Mouse (Mus musculus): ENCODE measurements around the gene Wbp2. TPM values are rescaled to one million over a fixed set of nuclear protein-coding genes. Genes with fewer than 3 reads are reported as not detected.

Wbp2 gene
- 177 and 178 TPM in 2 replicates for total RNA-seq (2023)

DNA sequence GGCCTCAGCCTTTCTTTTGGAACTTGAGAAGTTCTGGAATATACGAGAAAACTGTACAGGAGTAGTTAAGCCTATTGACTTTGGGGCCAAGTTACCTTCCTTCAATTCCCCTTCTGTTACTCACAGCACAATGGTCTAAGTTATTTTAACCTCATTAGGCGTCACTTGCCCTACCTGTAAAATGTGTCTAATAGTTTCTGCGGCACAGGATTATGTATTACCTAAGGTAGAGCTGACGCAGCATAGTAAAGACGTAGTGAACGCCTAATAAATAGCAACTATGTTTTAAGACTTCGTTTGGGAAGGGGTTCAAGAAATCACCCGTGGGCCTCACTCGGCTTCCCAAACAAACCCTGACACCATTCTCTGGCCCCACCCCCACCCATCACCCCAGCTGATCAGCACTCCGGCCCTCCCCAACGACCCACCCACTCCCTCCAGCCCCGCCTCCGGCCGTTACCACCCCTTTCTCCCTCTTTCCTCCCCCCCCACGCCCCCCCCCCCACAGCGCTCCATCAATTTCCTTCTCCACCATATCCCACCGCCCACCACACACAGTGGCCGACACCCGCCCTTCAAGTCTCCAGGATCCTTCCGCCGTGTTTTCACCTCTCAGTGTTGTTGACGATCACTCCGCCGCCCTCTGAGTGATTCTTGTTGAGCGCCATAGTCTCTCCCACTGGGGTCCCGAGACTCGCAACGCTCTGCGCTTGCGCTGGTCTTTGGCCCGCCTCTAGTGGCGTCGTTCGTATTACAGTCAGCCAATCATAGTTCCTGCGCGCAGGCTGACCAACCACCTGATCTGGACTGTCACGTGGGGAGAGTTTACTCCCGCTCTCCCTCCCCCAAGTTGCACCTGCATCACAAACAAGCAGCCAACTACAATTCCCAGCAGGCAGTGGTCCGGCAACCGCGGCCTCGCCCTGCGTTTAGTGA is at the start of gene Wbp2:
Gene Wbp2 (minus strand): TSS at position 738 of the 936 bp plus-strand sequence.

DNA sequence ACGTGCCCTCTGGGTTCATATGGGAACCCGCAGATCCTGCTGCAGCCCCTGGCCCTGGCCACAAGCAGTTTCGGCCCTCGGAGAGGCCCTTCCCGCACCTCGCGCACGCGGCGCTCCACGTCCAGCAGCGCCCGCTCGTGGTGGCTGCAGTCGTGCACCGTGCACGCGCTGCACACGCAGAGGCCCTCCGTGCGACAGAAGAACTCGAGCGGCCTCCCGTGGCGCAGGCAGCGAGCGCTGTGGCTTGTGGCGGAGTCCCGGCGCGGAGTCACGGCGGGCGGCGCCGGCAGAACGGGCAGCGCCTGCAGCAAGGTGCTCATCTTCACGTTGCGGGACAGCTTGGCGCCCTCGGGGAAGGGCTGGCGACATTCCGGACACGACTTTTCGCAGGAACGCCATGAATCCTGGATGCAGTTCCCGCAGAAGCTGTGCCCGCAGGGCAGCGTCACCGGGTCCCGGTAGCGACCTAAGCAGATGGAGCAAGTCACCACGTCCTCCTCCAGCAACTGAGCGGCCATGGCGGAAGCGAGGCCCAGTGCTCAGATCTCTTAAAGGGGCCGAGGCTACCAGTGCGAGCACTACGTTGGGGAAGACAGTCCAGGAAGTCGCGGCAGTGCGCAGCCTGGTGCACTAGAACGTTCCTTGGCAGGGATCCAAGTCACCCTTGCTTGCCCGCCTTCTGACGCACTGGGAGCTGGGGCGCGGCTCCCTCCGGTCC is 43.9 kb upstream of the Wbp2 start, which contains the start of gene Trim65:
Gene Trim65 (minus strand): TSS at position 641 of the 718 bp plus-strand sequence.

DNA sequence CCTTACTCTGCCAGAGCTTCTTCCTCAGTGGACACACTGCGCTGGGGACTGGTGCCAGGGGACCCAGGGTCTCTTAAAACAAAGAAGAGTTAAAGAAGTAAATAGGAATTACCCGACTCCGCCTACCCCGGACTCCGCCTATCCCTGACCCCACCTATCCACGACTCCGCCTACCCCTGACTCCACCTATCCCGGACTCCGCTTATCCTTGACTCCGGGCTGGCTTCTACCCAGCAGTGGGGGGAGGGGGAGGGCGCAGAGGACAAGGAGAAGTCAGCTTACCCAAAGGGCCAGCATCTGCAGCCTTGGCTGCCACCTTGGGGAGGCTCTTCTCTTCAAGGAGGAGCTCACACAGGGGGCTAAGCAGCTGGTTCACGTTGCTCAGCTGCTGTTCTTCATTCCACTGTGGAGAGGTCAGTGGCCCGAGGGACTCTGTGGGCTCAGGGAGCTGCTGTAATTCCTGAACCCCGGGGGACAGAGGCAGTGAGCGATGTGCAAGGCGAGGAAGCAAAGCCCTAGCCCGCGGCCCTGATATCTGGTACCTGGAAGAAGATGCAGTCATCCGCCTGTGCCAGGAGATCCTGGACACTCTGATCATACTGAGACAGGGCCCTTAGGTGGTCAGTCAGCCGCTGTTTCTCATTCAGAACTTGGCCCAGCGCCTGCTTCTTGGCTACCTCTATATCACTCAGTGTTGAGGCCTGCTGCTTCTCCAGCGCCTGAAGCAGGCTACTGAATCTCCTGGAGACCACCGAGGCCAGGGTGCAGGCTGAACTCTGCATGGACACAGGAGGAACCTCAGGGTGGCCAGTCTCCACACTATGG is 40.6 kb upstream of the Wbp2 start, which contains the start of gene Trim47:
Gene Trim47 (minus strand): TSS at position 55 of the 825 bp plus-strand sequence.

DNA sequence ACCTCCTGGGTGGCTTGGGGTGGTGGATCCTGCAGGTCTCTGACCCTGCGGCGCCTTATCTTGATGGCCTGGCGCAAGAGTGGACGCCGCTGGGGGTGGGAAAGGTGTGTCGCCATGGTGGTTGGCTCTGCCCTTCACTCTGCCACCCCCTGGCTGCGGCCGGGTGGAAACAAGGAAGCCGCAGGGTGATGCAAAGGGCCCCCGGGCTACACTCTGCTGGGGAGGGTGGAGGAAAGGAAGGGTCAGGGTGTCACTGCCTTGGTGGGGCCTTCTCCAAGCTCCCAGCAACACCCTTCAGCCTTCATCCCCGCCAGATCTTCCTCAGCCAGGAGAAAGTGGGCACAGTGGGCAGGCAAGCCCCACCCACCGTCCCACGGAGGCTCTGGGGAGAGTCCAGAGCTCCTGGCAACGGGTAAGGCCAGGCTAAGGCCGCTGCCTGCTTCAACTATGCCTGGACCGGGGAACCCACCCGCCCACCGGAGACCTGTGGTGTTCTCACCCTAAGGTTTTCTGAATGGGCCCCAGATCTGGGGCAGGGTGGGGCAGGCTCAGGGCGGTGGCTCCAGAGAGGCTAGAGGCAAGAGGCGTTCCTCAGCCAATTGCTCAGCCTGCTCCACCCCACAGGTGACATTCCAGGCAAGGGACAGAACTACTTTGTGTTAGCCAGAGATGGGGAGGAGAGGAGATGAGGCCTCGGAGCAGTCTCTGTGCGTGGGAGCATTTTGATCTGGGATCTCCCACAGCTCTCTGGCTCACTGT is 9.2 kb downstream of the Wbp2 start, which contains the start of gene Unc13d:
Gene Unc13d (minus strand): TSS at position 516 of the 759 bp plus-strand sequence.

DNA sequence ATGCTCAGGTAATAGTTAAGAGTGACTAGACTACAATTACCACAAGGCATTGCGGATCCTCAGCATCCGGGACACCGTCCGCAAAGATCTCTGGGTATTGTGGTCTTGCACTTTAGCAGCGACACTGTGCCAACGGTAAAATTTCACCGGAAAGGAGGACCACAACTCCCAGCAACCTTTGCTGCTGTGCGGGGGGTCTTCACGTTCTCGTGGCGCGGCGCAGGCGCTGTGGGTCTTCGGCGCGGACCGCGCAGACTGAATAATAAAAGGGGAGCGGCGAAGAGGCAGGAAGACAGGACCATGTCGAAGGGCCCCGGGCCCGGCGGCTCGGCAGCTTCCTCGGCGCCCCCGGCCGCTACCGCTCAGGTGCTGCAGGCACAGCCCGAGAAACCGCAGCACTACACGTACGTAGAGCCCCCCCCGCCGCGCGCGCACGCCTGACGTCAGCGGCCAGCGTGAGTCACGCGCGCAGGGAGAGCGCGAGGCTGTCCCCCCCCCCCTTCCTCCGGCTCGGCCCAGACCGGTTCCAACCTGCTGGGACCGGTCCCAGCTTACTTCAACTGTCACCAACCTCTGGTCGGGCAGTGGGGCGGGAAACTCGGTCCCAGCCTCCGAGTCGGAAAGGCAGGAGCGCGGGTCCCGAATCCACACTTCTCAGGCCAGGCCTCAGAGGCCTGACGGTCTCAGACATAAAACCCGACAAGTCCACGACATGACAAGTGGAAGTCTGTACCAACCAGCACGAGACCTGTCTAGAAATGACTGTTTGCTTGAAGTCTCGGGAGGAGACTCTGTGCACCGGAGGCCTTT is 56.5 kb downstream of the Wbp2 start, which contains the start of gene Unk:
Gene Unk (plus strand): TSS at position 235 of the 810 bp plus-strand sequence.

Other genes starting within 250 kb of the Wbp2 start
- gene Myo15b, start 228.6 kb downstream of the Wbp2 start, total RNA-seq (2023) = 0.93 and 2.3 TPM in 2 replicates
- gene Smim5, start 187.0 kb downstream of the Wbp2 start, total RNA-seq (2023) = 52.4 and 59.6 TPM in 2 replicates
- gene Smim6, start 175.0 kb downstream of the Wbp2 start, total RNA-seq (2023) = 4.6 and 6.4 TPM in 2 replicates
- gene Sap30bp, start 153.7 kb downstream of the Wbp2 start, total RNA-seq (2023) = 34.7 and 50.0 TPM in 2 replicates
- 22.0 and 28.2 TPM in 2 replicates for gene Recql5, start 153.5 kb downstream of the Wbp2 start, total RNA-seq (2023)
- 0.13 TPM in 1 of 2 replicates, not detected in the other for gene Itgb4, start 112.3 kb downstream of the Wbp2 start, total RNA-seq (2023)
- gene Galk1, start 74.3 kb downstream of the Wbp2 start, total RNA-seq (2023) = 4.9 and 6.7 TPM in 2 replicates
- gene H3f3b, start 59.0 kb downstream of the Wbp2 start, total RNA-seq (2023) = 3,437 and 4,057 TPM in 2 replicates
- gene Unk, start 56.7 kb downstream of the Wbp2 start, total RNA-seq (2023) = 22.2 and 26.7 TPM in 2 replicates
- 94.4 and 118 TPM in 2 replicates for gene Unc13d, start 9.0 kb downstream of the Wbp2 start, total RNA-seq (2023)
- gene Trim47, start 40.2 kb upstream of the Wbp2 start, total RNA-seq (2023) = 0.23 and 0.47 TPM in 2 replicates
- 4.5 and 4.6 TPM in 2 replicates for gene Trim65, start 44.1 kb upstream of the Wbp2 start, total RNA-seq (2023)
- gene Mrpl38, start 51.9 kb upstream of the Wbp2 start, total RNA-seq (2023) = 11.5 and 13.4 TPM in 2 replicates
- gene Fbf1, start 81.2 kb upstream of the Wbp2 start, total RNA-seq (2023) = 5.1 and 6.4 TPM in 2 replicates
- gene Ten1, start 111.9 kb upstream of the Wbp2 start, total RNA-seq (2023) = 22.5 and 27.5 TPM in 2 replicates
- gene Acox1, start 112.0 kb upstream of the Wbp2 start, total RNA-seq (2023) = 28.7 and 32.6 TPM in 2 replicates
- 0.06 and 0.11 TPM in 2 replicates for gene Evpl, start 151.1 kb upstream of the Wbp2 start, total RNA-seq (2023)
- gene Srp68, start 187.2 kb upstream of the Wbp2 start, total RNA-seq (2023) = 34.3 and 39.9 TPM in 2 replicates
- not detected in 2 replicates for gene Galr2, start 193.9 kb upstream of the Wbp2 start, total RNA-seq (2023)
- 34.0 and 38.0 TPM in 2 replicates for gene Exoc7, start 220.2 kb upstream of the Wbp2 start, total RNA-seq (2023)
- gene Foxj1, start 248.4 kb upstream of the Wbp2 start, total RNA-seq (2023) = not detected in 2 replicates

Measured in neutrophil, adult 65 days (primary cell).